Mouse (Mus musculus): Measurements from ENCODE around the gene Zfp335. TPM values are rescaled to one million over a fixed set of nuclear protein-coding genes. Genes with fewer than 3 reads are reported as not detected.
A peak's percentile ranks its signal among the peaks of the same experiment; 100 is the strongest.

Zfp335 gene
- polyA plus RNA-seq, 1 experiment from 2014 or later: 2.5 TPM

- no peaks in the 10 kb centered on the region for H3K36me3 ChIP-seq (replicated peaks; ENCODE audit: insufficient read depth, low read length)
- H3K27ac ChIP-seq (ENCODE audit: low read depth): peak overlapping the region; percentile 49; the same call in 1 of the 2 replicates
- peaks cover 8% of the 10 kb centered on the region for H3K27me3 ChIP-seq (ENCODE audit: insufficient read depth, low read length)
- H3K4me3 ChIP-seq (ENCODE audit: low read depth, low read length): no peak overlapping the region
- no peak overlapping the region for H3K9ac ChIP-seq (replicated peaks)
- TF ChIP-seq CTCF (IDR thresholded peaks at IDR 0.05; ENCODE audit: low read depth) (no peak), EP300 (IDR thresholded peaks at IDR 0.05; ENCODE audit: low read depth) (no peak)
- DNase-seq: no peak
- no peaks in the 10 kb centered on the region for H3K9me3 ChIP-seq (ENCODE audit: low read length)
- no peak for ATAC-seq
- WGBS (ENCODE audit: insufficient replicate concordance): 34% methylated on average over 9 of the region's 9 CpGs
- peaks cover 15% of the 10 kb centered on the region for H3K4me1 ChIP-seq (ENCODE audit: insufficient read depth)
- H3K4me2 ChIP-seq (ENCODE audit: low read depth, low read length): no peak overlapping the region
These were observed 49.2 kb downstream of the Zfp335 start for GRCm38 (mm10) chr2:164862179-164862861.

- no peaks in the 10 kb centered on the region for H3K9me3 ChIP-seq (ENCODE audit: low read length)
- no peak for DNase-seq
- H3K9ac ChIP-seq (replicated peaks): no peak overlapping the region
- TF ChIP-seq CTCF (IDR thresholded peaks at IDR 0.05; ENCODE audit: low read depth): no peak
- no peak for TF ChIP-seq EP300 (IDR thresholded peaks at IDR 0.05; ENCODE audit: low read depth)
- peak overlapping the region; percentile 44; the same call in 1 of the 2 replicates for H3K27ac ChIP-seq (ENCODE audit: low read depth)
- H3K4me2 ChIP-seq (ENCODE audit: low read depth, low read length): no peak overlapping the region
- H3K4me1 ChIP-seq (ENCODE audit: insufficient read depth): peaks cover 23% of the 10 kb centered on the region
- 66% methylated on average over 4 of the region's 4 CpGs for WGBS (ENCODE audit: insufficient replicate concordance)
- H3K36me3 ChIP-seq (replicated peaks; ENCODE audit: insufficient read depth, low read length): no peaks in the 10 kb centered on the region
- ATAC-seq: no peak
- H3K27me3 ChIP-seq (ENCODE audit: insufficient read depth, low read length): peaks cover 21% of the 10 kb centered on the region
- no peak overlapping the region for H3K4me3 ChIP-seq (ENCODE audit: low read depth, low read length)
These were observed 50.5 kb downstream of the Zfp335 start for GRCm38 (mm10) chr2:164861094-164861493.

- ATAC-seq (peak; percentile 93), DNase-seq (peak; percentile 61)
- WGBS (ENCODE audit: insufficient replicate concordance): 43% methylated on average over 9 of the region's 9 CpGs
- H3K36me3 ChIP-seq (replicated peaks; ENCODE audit: insufficient read depth, low read length): no peaks in the 10 kb centered on the region
- H3K27me3 ChIP-seq (ENCODE audit: insufficient read depth, low read length): peaks cover 27% of the 10 kb centered on the region
- TF ChIP-seq EP300 (IDR thresholded peaks at IDR 0.05; ENCODE audit: low read depth) (peak; percentile 30; the same call in 1 of the 2 replicates), CTCF (IDR thresholded peaks at IDR 0.05; ENCODE audit: low read depth) (no peak)
- H3K4me3 ChIP-seq (ENCODE audit: low read depth, low read length): no peak overlapping the region
- H3K9ac ChIP-seq (replicated peaks): peak overlapping the region; percentile 19; the same call in 1 of the 2 replicates
- H3K27ac ChIP-seq (ENCODE audit: low read depth): peak overlapping the region; percentile 85
- peak overlapping the region; percentile 47; the same call in 1 of the 2 replicates for H3K4me2 ChIP-seq (ENCODE audit: low read depth, low read length)
- H3K4me1 ChIP-seq (ENCODE audit: insufficient read depth): peaks cover 23% of the 10 kb centered on the region
- H3K9me3 ChIP-seq (ENCODE audit: low read length): no peaks in the 10 kb centered on the region
These were observed 51.7 kb downstream of the Zfp335 start for GRCm38 (mm10) chr2:164859640-164860432.

- ATAC-seq (peak; percentile 7; the same call in 1 of the 2 replicates), DNase-seq (no peak)
- Histone ChIP-seq H3K4me1 (ENCODE audit: insufficient read depth) (peaks cover 23% of the 10 kb centered on the region), H3K9me3 (ENCODE audit: low read length) (no peaks in the 10 kb centered on the region), H3K9ac (replicated peaks) (peak overlapping the region; percentile 19; the same call in 1 of the 2 replicates), H3K4me2 (ENCODE audit: low read depth, low read length) (peak overlapping the region; percentile 47), H3K27me3 (ENCODE audit: insufficient read depth, low read length) (peaks cover 32% of the 10 kb centered on the region), H3K36me3 (replicated peaks; ENCODE audit: insufficient read depth, low read length) (no peaks in the 10 kb centered on the region), H3K27ac (ENCODE audit: low read depth) (peak overlapping the region; percentile 85), H3K4me3 (ENCODE audit: low read depth, low read length) (no peak overlapping the region)
- TF ChIP-seq CTCF (IDR thresholded peaks at IDR 0.05; ENCODE audit: low read depth) (no peak), EP300 (IDR thresholded peaks at IDR 0.05; ENCODE audit: low read depth) (no peak)
- 42% methylated on average over 2 of the region's 2 CpGs for WGBS (ENCODE audit: insufficient replicate concordance)
These were observed 52.4 kb downstream of the Zfp335 start for GRCm38 (mm10) chr2:164859155-164859554.

- no peak for DNase-seq
- Histone ChIP-seq H3K9ac (replicated peaks) (no peak overlapping the region; the same call in 1 of the 2 replicates), H3K4me2 (ENCODE audit: low read depth, low read length) (peak overlapping the region; percentile 80), H3K36me3 (replicated peaks; ENCODE audit: insufficient read depth, low read length) (no peaks in the 10 kb centered on the region), H3K4me1 (ENCODE audit: insufficient read depth) (peaks cover 23% of the 10 kb centered on the region), H3K27me3 (ENCODE audit: insufficient read depth, low read length) (peaks cover 34% of the 10 kb centered on the region), H3K27ac (ENCODE audit: low read depth) (peak overlapping the region; percentile 22; the same call in 1 of the 2 replicates), H3K9me3 (ENCODE audit: low read length) (no peaks in the 10 kb centered on the region), H3K4me3 (ENCODE audit: low read depth, low read length) (peak overlapping the region; percentile 50)
- ATAC-seq: no peak
- WGBS (ENCODE audit: insufficient replicate concordance): 16% methylated on average over 19 of the region's 19 CpGs
- TF ChIP-seq CTCF (IDR thresholded peaks at IDR 0.05; ENCODE audit: low read depth) (no peak), EP300 (IDR thresholded peaks at IDR 0.05; ENCODE audit: low read depth) (no peak)
These were observed 53.6 kb downstream of the Zfp335 start for GRCm38 (mm10) chr2:164857842-164858553.
